Mouse (Mus musculus): Measurements from ENCODE around the gene Tiam1.

GRCm38 (mm10) chr16:89885661-89886060 is 257.9 kb downstream of the Tiam1 start:
- no peak for TF ChIP-seq CTCF (IDR thresholded peaks at IDR 0.05; ENCODE audit: borderline replicate concordance, extremely low read depth, insufficient read depth, insufficient read length)
- TF ChIP-seq POLR2A (IDR thresholded peaks at IDR 0.05; ENCODE audit: borderline replicate concordance, extremely low read depth, insufficient read depth, insufficient read length, poor library complexity, severe bottlenecking) = no peak

All from brain, embryonic 14.5 days (tissue).